Mouse (Mus musculus) forebrain, embryonic 15.5 days (tissue): ENCODE measurements at regions not wholly inside any gene's neighbourhood (a gene's known extent, or its start where the extent isn't known, plus 50 kb on each side); places are given as distances from the start of the nearest gene placed in this dataset.
A peak's percentile ranks its signal among the peaks of the same experiment; 100 is the strongest.

ENCODE experiments used
- ATAC-seq: fragments of 200-750 bp; cut with Nextera tagmentation; replicated peaks from 2 replicates; pipeline ENCODE4 v1.8.0; 2017; ENCODE audit warnings: mild to moderate bottlenecking, moderate TSS enrichment, moderate library complexity
- H3K27ac ChIP-seq: fragments of 300-500 bp; sonication (generic); replicated peaks from 2 replicates; pipeline ENCODE4 v1.5.1; 2015; ENCODE audit warnings: mild to moderate bottlenecking, inconsistent platforms
- H3K27me3 ChIP-seq: fragments of 300-500 bp; sonication (generic); 2 replicates; pipeline ENCODE4 v1.6.1; 2015; ENCODE audit warnings: inconsistent platforms
- H3K36me3 ChIP-seq: fragments of 300-500 bp; sonication (generic); 2 replicates; pipeline ENCODE4 v1.6.1; 2015; ENCODE audit warnings: mild to moderate bottlenecking, inconsistent platforms
- H3K4me1 ChIP-seq: fragments of 300-500 bp; sonication (generic); 2 replicates; pipeline ENCODE4 v1.6.1; 2015; ENCODE audit warnings: inconsistent platforms
- H3K4me2 ChIP-seq: fragments of 300-500 bp; sonication (generic); replicated peaks from 2 replicates; pipeline ENCODE4 v1.6.1; 2015; ENCODE audit warnings: mild to moderate bottlenecking, inconsistent platforms
- H3K4me3 ChIP-seq: fragments of 300-500 bp; sonication (generic); 2 replicates; pipeline ENCODE4 v1.5.1; 2015; ENCODE audit warnings: mild to moderate bottlenecking, inconsistent platforms
- H3K9ac ChIP-seq: fragments of 300-500 bp; sonication (generic); replicated peaks from 2 replicates; pipeline ENCODE4 v1.6.1; 2015; ENCODE audit warnings: mild to moderate bottlenecking, inconsistent platforms
- H3K9me3 ChIP-seq: fragments of 300-500 bp; sonication (generic); 2 replicates; pipeline ENCODE4 v1.6.1; 2016; ENCODE audit warnings: inconsistent platforms
- WGBS: fragments of 180-500 bp; shearing (Covaris S2); methylation state at CpG from one replicate; pipeline ENCODE4 v1.1.7; 2015; ENCODE audit warnings: mixed read lengths; 5-methylcytosine and 5-hydroxymethylcytosine counted together

DNA sequence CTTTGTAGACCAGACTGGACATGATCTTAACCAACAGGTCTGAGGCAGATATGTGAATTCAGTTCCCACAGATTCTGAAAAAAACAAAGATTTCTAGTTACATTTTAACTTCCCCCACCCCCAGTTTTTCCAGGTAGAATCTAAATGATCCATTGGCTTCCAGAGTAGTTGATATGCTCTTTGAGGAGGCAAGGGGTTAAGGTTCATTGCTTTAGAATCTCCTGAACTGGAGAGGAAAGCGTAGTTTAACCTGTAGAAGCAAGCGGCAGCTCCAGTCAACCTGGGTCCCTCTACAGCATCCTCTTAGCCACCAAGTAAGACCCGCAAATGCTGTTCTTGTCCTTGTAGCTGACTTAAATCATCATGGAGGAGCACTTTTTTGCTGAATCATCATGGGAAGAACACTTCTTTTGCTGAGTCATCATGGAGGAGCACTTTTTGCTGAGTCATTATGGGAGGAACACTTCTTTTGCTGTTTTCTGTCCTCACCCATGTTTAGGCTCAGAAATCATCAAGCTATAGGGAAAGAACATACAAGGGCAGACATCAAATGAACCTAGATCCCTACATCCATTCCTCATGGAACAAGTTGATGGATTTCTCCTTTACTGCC lies 247.2 kb upstream of the Ank start:
- ATAC-seq = no peak
- Histone ChIP-seq H3K9ac (no peak overlapping the region), H3K27ac (no peak overlapping the region), H3K9me3 (no peaks in the 10 kb centered on the region), H3K4me1 (no peaks in the 10 kb centered on the region), H3K27me3 (no peaks in the 10 kb centered on the region), H3K4me3 (no peak overlapping the region), H3K36me3 (no peaks in the 10 kb centered on the region), H3K4me2 (no peak overlapping the region)
- 95% methylated on average over 3 of the region's 3 CpGs for WGBS

DNA sequence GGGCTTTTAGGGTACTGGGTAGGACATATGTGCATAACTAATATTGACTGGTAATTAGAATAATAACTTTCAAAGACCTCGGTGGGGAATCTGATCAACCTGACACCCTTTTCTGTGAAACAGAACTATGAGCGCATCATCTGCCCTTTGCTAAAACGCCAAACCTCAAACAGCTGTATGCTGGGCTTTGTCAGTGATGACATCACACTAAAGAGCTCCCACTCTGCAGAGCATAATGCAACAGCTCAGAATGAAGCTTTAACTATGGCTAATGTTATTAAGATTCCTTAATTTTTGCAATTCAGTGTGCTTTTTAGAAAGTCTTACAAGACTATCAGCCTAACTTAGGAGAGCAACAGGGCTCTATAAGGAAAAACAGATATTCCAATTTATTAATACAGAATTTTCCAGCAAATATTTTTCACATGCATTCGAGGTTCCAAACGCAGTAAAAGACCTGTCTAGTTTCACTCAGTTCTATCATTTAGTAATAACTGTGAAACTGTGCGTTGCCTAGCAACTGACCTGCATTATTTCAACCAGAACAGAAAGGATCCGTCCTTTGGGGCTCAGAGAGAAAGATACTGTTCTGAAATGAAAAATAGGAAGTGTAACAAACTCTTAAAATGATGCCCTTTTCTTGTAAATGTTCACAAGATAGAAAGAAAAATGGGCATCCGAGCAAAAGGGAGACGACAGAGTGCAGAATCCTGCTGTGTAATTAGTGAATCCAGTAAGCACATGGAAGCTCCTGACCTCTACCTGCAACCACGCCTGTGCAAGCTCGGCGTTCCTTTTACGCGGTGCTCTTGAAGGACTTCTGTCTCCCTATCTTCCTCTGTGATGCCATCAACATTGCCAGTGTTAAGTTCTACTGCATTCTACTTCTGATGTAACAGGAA lies 242.6 kb upstream of the Ank start:
- H3K4me1 ChIP-seq = no peaks in the 10 kb centered on the region
- no peaks in the 10 kb centered on the region for H3K9me3 ChIP-seq
- H3K27me3 ChIP-seq = no peaks in the 10 kb centered on the region
- no peaks in the 10 kb centered on the region for H3K36me3 ChIP-seq
- peak overlapping the region; percentile 13; the same call in 1 of the 2 replicates for H3K4me3 ChIP-seq
- 70% methylated on average over 14 of the region's 14 CpGs for WGBS
- peak overlapping the region; percentile 37; the same call in 1 of the 2 replicates for H3K27ac ChIP-seq
- H3K9ac ChIP-seq = no peak overlapping the region
- H3K4me2 ChIP-seq = no peak overlapping the region
- ATAC-seq = peak; percentile 55; the same call in 1 of the 2 replicates

DNA sequence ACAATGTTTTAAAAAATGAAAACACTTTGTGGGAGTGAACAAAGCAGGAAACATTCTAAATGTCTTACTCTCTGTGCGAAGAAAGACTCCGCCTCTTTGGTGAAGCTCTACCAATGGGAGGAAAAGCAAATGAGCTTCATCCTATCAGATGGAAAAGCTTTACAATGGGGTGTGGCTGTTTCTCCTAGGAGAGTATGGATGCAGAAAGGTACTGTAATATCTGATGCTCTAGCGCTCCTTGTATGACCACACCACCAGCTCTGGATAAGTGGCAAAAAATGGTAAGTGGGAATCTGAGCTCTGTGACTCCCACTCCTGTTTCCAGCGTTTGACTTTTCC lies 242.0 kb upstream of the Ank start:
- H3K27ac ChIP-seq = 0 out of 2 replicates have a peak overlapping the region, but pooled peaks have one; percentile 37

DNA sequence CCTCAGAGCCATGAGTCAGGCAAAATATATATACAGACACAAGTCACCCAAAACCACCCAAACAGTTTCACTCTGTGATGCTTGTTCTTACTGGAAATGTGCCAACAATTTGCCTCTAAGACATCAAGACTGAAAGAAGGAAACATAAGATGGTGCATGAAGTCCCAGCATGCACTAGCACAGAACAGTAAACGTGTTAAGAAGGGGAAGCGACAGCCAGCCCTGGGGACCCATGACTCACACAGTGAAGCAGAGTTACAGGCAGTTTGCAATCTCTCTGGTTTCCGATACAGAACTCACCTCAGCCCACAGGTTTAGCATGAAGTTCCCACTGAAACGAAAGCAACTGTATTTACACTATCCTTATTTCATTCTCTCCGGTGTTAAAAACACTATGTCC lies 233.7 kb upstream of the Ank start:
- Histone ChIP-seq H3K4me1 (no peaks in the 10 kb centered on the region), H3K4me3 (no peak overlapping the region), H3K9ac (no peak overlapping the region), H3K9me3 (no peaks in the 10 kb centered on the region), H3K4me2 (no peak overlapping the region), H3K36me3 (no peaks in the 10 kb centered on the region), H3K27ac (no peak overlapping the region), H3K27me3 (no peaks in the 10 kb centered on the region)
- 81% methylated on average over 5 of the region's 5 CpGs for WGBS
- no peak for ATAC-seq

More for the DNA sequence above, 242.0 kb upstream of the Ank start:
- no peaks in the 10 kb centered on the region for H3K27me3 ChIP-seq
- H3K4me1 ChIP-seq = no peaks in the 10 kb centered on the region
- H3K4me3 ChIP-seq = peak overlapping the region; percentile 13; the same call in 1 of the 2 replicates
- H3K9me3 ChIP-seq = no peaks in the 10 kb centered on the region
- 89% methylated on average over 4 of the region's 4 CpGs for WGBS
- no peaks in the 10 kb centered on the region for H3K36me3 ChIP-seq
- H3K4me2 ChIP-seq = no peak overlapping the region
- no peak overlapping the region for H3K9ac ChIP-seq
- ATAC-seq = peak; percentile 48; the same call in 1 of the 2 replicates

DNA sequence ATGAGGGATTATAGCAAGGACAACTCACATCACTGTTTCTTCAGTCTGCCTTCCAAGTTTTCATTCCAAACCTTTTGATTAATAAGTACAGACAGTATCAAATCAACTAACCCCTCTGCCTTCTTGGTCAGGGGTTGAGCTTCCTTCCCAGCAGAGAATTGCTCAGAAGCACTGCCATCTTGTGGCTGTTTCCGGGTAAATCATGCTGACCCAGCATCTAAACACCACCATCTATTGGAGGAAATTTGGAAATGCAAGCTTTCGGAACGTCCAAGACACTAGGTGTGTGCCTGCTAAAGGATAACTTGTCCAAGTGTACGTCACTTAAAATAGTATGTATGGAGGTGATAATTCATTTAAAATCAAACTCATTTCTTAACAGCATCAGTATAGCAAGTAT lies 231.7 kb upstream of the Ank start:
- Histone ChIP-seq H3K4me1 (no peaks in the 10 kb centered on the region), H3K27me3 (no peaks in the 10 kb centered on the region), H3K4me2 (no peak overlapping the region), H3K4me3 (no peak overlapping the region), H3K9ac (no peak overlapping the region), H3K36me3 (no peaks in the 10 kb centered on the region), H3K9me3 (no peaks in the 10 kb centered on the region), H3K27ac (no peak overlapping the region)
- peak; percentile 71 for ATAC-seq
- whole genome bisulfite sequencing = 14% methylated on average over 4 of the region's 4 CpGs

DNA sequence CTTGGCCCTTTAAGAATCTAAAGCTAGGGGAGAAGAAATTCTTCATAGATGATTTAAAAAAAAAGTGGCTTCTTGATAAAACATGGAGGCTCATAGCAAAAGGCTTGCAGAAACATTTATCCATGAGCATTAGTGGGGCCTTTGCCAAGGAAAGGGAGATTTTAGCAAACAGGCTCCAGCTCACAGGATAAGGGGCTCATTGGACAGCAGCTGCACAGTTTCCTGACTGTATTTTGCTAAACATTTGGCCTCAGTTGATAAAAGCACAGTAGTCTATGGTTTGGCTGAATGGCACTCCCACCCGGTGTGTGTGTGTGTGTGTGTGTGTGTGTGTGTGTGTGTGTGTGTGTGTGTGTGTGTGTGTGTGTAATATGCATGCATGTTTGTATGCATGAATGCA lies 228.2 kb upstream of the Ank start:
- Histone ChIP-seq H3K9me3 (no peaks in the 10 kb centered on the region), H3K27me3 (no peaks in the 10 kb centered on the region), H3K4me3 (no peak overlapping the region), H3K4me1 (no peaks in the 10 kb centered on the region), H3K36me3 (no peaks in the 10 kb centered on the region), H3K27ac (no peak overlapping the region), H3K9ac (no peak overlapping the region), H3K4me2 (no peak overlapping the region)
- ATAC-seq = no peak
- 71% methylated on average over 1 of the region's 1 CpGs for WGBS

DNA sequence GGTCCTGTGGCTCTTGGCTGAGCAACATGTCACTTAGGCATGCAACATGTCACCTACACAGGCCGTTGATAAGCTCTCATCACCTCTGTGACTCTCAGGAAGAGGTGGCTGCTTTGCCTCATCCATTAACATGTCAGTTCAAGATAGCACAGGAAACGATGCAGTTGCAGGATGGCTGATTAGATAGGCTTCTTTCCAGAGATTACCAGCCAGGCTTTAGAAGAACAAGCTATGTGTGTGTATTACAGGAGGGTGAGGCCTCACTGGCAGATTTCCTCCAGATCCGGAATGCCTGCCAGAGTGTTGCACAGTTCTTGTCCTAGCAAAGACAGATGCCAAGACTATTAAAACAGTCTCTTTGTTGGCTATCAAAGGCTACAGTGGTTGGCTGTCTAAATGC lies 220.2 kb upstream of the Ank start:
- Histone ChIP-seq H3K9ac (no peak overlapping the region), H3K4me2 (no peak overlapping the region), H3K4me1 (no peaks in the 10 kb centered on the region), H3K27me3 (no peaks in the 10 kb centered on the region), H3K9me3 (no peaks in the 10 kb centered on the region), H3K36me3 (no peaks in the 10 kb centered on the region), H3K4me3 (no peak overlapping the region), H3K27ac (no peak overlapping the region)
- no peak for ATAC-seq
- 64% methylated on average over 3 of the region's 3 CpGs for WGBS

DNA sequence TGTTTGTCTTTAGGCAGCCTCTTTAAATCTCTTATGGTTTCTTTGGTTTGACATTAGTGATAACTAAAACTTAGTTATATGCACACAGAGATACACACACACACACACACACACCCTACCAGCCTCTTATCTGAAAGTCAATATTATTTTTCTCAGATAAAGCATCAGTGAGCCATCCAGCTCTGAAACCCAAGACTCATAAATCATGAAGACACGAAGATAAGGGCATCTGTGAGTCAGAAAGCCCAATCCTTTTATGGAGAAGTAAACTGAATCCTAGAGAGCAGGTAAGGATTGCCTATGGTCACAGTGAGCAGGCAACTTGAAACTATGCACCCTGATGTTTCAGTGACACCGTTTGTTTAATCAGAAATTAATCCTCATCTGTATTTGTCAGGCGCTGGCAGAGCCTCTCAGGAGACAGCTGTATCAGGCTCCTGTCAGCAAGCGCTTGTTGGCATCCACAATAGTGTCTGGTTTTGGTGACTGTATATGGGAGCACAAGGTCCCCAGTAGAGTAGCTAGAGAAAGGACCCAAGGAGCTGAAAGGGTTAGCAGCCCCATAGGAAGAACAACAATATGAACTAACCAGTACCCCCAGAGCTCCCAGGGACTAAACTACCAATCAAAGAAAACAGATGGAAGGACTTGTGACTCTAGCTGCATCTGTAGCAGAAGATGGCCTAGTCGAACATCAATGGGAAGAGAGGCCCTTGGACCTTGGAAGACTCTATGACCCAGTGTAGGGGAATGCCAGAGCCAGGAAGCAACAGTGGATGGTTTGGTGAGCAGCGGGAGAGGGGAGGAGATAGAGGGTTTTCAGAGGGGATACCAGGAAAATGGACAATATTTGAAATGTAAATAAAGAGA lies 207.3 kb upstream of the Ank start:
- no peak for ATAC-seq
- no peaks in the 10 kb centered on the region for H3K27me3 ChIP-seq
- no peak overlapping the region for H3K9ac ChIP-seq
- H3K4me1 ChIP-seq = no peaks in the 10 kb centered on the region
- no peak overlapping the region for H3K4me2 ChIP-seq
- H3K9me3 ChIP-seq = no peaks in the 10 kb centered on the region
- no peak overlapping the region for H3K4me3 ChIP-seq
- H3K27ac ChIP-seq = no peak overlapping the region
- WGBS = 83% methylated on average over 6 of the region's 6 CpGs
- no peaks in the 10 kb centered on the region for H3K36me3 ChIP-seq

DNA sequence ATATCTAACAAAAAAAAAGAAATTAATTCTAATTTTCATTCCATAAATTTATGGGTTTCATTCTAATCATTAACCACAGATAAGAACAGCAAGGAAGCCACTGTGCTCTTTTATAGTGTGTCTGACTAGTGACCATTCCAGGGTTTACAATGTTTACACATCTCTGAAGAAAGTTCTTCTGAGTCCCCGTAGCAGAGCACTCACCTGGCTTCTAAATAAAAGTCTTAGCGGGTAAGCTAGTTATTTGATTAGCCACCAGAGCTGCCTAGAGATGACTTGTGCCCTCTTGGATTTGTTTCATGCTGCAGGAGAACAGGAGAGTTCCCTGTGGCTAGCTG lies 206.7 kb upstream of the Ank start:
- no peaks in the 10 kb centered on the region for H3K4me1 ChIP-seq
- H3K27me3 ChIP-seq = no peaks in the 10 kb centered on the region
- no peak overlapping the region for H3K27ac ChIP-seq
- H3K36me3 ChIP-seq = no peaks in the 10 kb centered on the region
- 76% methylated on average over 2 of the region's 2 CpGs for WGBS
- H3K4me3 ChIP-seq = no peak overlapping the region
- no peak overlapping the region for H3K4me2 ChIP-seq
- no peak overlapping the region for H3K9ac ChIP-seq
- ATAC-seq = no peak
- H3K9me3 ChIP-seq = no peaks in the 10 kb centered on the region

DNA sequence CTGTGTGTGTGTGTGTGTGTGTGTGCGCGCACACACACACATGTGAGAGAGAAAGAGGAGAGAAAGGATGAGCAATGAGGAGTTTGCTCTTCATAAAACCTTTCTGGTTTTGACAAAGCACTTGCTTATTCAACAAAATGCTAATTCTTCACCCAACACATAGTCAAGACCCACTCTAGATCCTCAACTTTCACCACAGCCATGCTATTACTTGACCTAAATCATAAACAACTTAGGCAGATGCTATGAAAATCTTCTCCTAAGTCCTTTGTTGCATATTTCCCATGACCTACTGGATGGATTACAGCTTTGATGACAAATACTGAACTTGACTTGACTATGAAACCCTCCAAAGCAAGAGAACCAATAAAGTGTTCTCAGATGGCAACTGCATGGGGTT lies 196.3 kb upstream of the Ank start:
- ATAC-seq = no peak
- H3K27ac ChIP-seq = no peak overlapping the region
- no peaks in the 10 kb centered on the region for H3K36me3 ChIP-seq
- 100% methylated on average over 2 of the region's 2 CpGs for WGBS
- H3K27me3 ChIP-seq = no peaks in the 10 kb centered on the region
- H3K4me2 ChIP-seq = no peak overlapping the region
- no peak overlapping the region for H3K4me3 ChIP-seq
- no peaks in the 10 kb centered on the region for H3K9me3 ChIP-seq
- no peak overlapping the region for H3K9ac ChIP-seq
- H3K4me1 ChIP-seq = no peaks in the 10 kb centered on the region

DNA sequence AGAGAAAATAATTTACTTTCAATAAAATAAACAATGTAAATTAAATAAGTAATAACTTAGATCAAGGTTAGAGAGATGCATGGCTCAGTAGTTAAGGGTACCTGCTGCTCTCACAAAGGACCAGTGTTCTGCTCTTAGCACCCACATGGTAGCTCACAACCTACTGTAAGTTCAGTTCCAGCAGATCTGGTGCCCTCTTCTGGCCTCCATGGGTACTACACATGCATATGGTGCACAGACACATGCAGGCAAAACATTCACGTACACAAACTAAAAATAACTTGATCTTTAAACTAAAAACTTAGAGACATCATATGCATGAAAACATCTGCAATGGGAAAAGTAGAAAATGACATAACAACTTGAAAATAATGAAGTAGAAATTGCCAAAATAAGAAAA lies 184.2 kb upstream of the Ank start:
- 95% methylated on average over 1 of the region's 1 CpGs for WGBS
- Histone ChIP-seq H3K9me3 (no peaks in the 10 kb centered on the region), H3K27ac (no peak overlapping the region), H3K4me2 (no peak overlapping the region), H3K36me3 (no peaks in the 10 kb centered on the region), H3K9ac (no peak overlapping the region), H3K27me3 (no peaks in the 10 kb centered on the region), H3K4me3 (no peak overlapping the region), H3K4me1 (no peaks in the 10 kb centered on the region)
- ATAC-seq = no peak

DNA sequence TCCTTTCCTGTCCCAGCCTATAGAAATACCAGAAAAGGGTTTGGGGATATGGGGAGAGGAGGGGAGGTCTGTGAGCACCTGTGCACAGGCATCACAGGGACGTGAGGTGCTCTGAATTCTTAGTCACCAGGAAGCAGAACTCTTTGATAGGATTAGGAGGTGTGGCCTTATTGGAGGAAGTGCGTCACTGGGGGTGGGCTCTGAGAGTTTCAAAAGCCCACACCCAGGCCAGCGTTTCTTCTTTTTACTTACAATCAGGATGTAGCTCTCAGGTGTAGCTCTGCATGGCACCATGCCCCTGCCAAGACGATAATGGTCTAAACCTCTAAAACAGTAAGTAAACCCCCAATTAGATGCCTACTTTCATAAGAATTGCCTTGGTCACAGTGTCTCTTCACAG lies 162.6 kb upstream of the Ank start:
- 78% methylated on average over 4 of the region's 4 CpGs for WGBS

More for the DNA sequence above, 162.6 kb upstream of the Ank start:
- ATAC-seq = no peak
- no peaks in the 10 kb centered on the region for H3K27me3 ChIP-seq
- H3K4me1 ChIP-seq = no peaks in the 10 kb centered on the region
- no peaks in the 10 kb centered on the region for H3K9me3 ChIP-seq
- no peak overlapping the region for H3K27ac ChIP-seq
- H3K4me2 ChIP-seq = no peak overlapping the region
- no peaks in the 10 kb centered on the region for H3K36me3 ChIP-seq
- no peak overlapping the region for H3K4me3 ChIP-seq
- no peak overlapping the region for H3K9ac ChIP-seq
